Mouse (Mus musculus) layer of hippocampus, adult 18-20 months (tissue): ENCODE measurements around the gene Numbl. TPM values are rescaled to one million over a fixed set of nuclear protein-coding genes. Genes with fewer than 3 reads are reported as not detected.
A peak's percentile ranks its signal among the peaks of the same experiment; 100 is the strongest.

Source experiments
- DNase-seq, 2 experiments: peaks; one replicate each; pipeline ENCODE4 v3.0.0; 2022; ENCODE audit warnings: low spot score in 2 of 2
- total RNA-seq, 2 experiments: library from RNA; stranded (reverse); gene quantifications; 2 replicates each; pipeline ENCODE4 v1.2.3; 2021

Gene Numbl
- total RNA-seq, 2 experiments from 2014 or later, result 141 to 149 TPM

- DNase-seq, result no peak
These were observed 64.1 kb downstream of the Numbl start for GRCm38 (mm10) chr7:27322291-27322690.

GRCm38 (mm10) chr7:27323001-27323400 lies 64.8 kb downstream of the Numbl start:
- no peak for DNase-seq

- no peak for DNase-seq
These were observed 65.9 kb downstream of the Numbl start for GRCm38 (mm10) chr7:27324161-27324560.

GRCm38 (mm10) chr7:27324928-27325327 lies 66.7 kb downstream of the Numbl start:
- DNase-seq, result no peak

GRCm38 (mm10) chr7:27325697-27326096 lies 67.5 kb downstream of the Numbl start:
- DNase-seq, result no peak

GRCm38 (mm10) chr7:27326101-27326880 lies 68.1 kb downstream of the Numbl start:
- DNase-seq, result no peak

- no peak for DNase-seq
These were observed 69.3 kb downstream of the Numbl start for GRCm38 (mm10) chr7:27327500-27327899.

- DNase-seq, result no peak
These were observed 69.9 kb downstream of the Numbl start for GRCm38 (mm10) chr7:27328161-27328560.

- no peak for DNase-seq
These were observed 70.4 kb downstream of the Numbl start for GRCm38 (mm10) chr7:27328648-27329047.

- DNase-seq, result peak; percentile 60 to 83
These were observed 71.2 kb downstream of the Numbl start for GRCm38 (mm10) chr7:27329326-27329947.

GRCm38 (mm10) chr7:27329981-27330380 lies 71.7 kb downstream of the Numbl start:
- no peak for DNase-seq

- no peak for DNase-seq
These were observed 72.7 kb downstream of the Numbl start for GRCm38 (mm10) chr7:27330709-27331540.

GRCm38 (mm10) chr7:27331541-27331851 lies 73.3 kb downstream of the Numbl start:
- DNase-seq, result no peak

Other genes with a start within 250 kb of the Numbl start
- gene Cyp2a12, start 229.4 kb upstream of the Numbl start, total RNA-seq, result not detected
- gene Cyp2f2, start 138.5 kb upstream of the Numbl start, total RNA-seq, result not detected
- not detected for gene Cyp2t4, start 104.7 kb upstream of the Numbl start, total RNA-seq
- gene Egln2, start 91.6 kb upstream of the Numbl start, total RNA-seq, result 100 to 1,000 TPM; 106 to 110 TPM
- 10 to 100 TPM; 88.4 to 94.7 TPM for gene Rab4b, start 79.5 kb upstream of the Numbl start, total RNA-seq
- not detected for gene Gm21983, start 77.3 kb upstream of the Numbl start, total RNA-seq
- 1 to 10 TPM in 1 of 2 experiments, under 1 TPM in 1; 0.62 to 2.0 TPM for gene Mia, start 77.3 kb upstream of the Numbl start, total RNA-seq
- 10 to 100 TPM; 20.6 to 23.8 TPM for gene BC024978, start 62.7 kb upstream of the Numbl start, total RNA-seq
- 10 to 100 TPM; 90.9 to 95.3 TPM for gene Snrpa, start 62.2 kb upstream of the Numbl start, total RNA-seq
- gene Itpkc, start 29.8 kb upstream of the Numbl start, total RNA-seq, result 10 to 100 TPM; 10.6 TPM
- gene Coq8b, start 25.4 kb upstream of the Numbl start, total RNA-seq, result 10 to 100 TPM; 32.7 to 40.7 TPM
- gene Ltbp4, start 79.3 kb downstream of the Numbl start, total RNA-seq, result 10 to 100 TPM; 43.9 to 47.5 TPM
- gene Shkbp1, start 97.6 kb downstream of the Numbl start, total RNA-seq, result 10 to 100 TPM; 25.8 to 28.2 TPM
- not detected for gene Gm20479, start 99.0 kb downstream of the Numbl start, total RNA-seq
- gene Sptbn4, start 189.3 kb downstream of the Numbl start, total RNA-seq, result 100 to 1,000 TPM; 130 to 133 TPM
- 10 to 100 TPM; 18.5 to 20.1 TPM for gene Blvrb, start 189.5 kb downstream of the Numbl start, total RNA-seq
- 1 to 10 TPM; 4.2 to 5.1 TPM for gene Sertad3, start 215.3 kb downstream of the Numbl start, total RNA-seq
- 10 to 100 TPM in 1 of 2 experiments, 1 to 10 TPM in 1; 8.7 to 11.5 TPM for gene Sertad1, start 228.5 kb downstream of the Numbl start, total RNA-seq
- under 1 TPM; 0.25 to 0.35 TPM for gene Prx, start 240.9 kb downstream of the Numbl start, total RNA-seq